13 mouse cellular contexts compared by ENCODE assay signal in genomic region chr9:93940193-93940592, GRCm38 (mm10).
"Had no signal": no experiment of that assay in that cellular context is flagged by ENCODE, and none has a peak within 500 bp of the region (broad histone marks: within the 10 kb centered on the region; RNA-seq: fewer than 3 reads in every experiment).

No protein-coding gene starts in this region.

- H3K27me3 ChIP-seq: limb, embryonic 13.5 days; liver, embryonic 15.5 days; midbrain, embryonic 12.5 days; stomach, embryonic 15.5 days had no signal

- H3K9ac ChIP-seq: limb, embryonic 13.5 days; liver, embryonic 15.5 days; midbrain, embryonic 12.5 days; stomach, embryonic 15.5 days had no signal

- H3K9me3 ChIP-seq: limb, embryonic 13.5 days; liver, embryonic 15.5 days; midbrain, embryonic 12.5 days; stomach, embryonic 15.5 days had no signal

- H3K36me3 ChIP-seq: limb, embryonic 13.5 days; liver, embryonic 15.5 days; midbrain, embryonic 12.5 days; stomach, embryonic 15.5 days had no signal

- DNase-seq: kidney, adult 18-20 months; left cerebral cortex, postnatal 4 days; lung, adult 2 months; lung, postnatal 36 days; right cerebral cortex, postnatal 14 days; thymus, postnatal 4 days had no signal

- ATAC-seq: hindbrain, postnatal 0 days; lung, postnatal 0 days; midbrain, embryonic 16.5 days had no signal

- H3K27ac ChIP-seq: hindbrain, postnatal 0 days; limb, embryonic 13.5 days; liver, embryonic 15.5 days; midbrain, embryonic 12.5 days; stomach, embryonic 15.5 days had no signal

- H3K4me3 ChIP-seq: limb, embryonic 13.5 days; liver, embryonic 15.5 days; midbrain, embryonic 12.5 days; stomach, embryonic 15.5 days had no signal

- H3K4me1 ChIP-seq: limb, embryonic 13.5 days; liver, embryonic 15.5 days; midbrain, embryonic 12.5 days; stomach, embryonic 15.5 days had no signal

- H3K4me2 ChIP-seq: limb, embryonic 13.5 days; liver, embryonic 15.5 days; midbrain, embryonic 12.5 days; stomach, embryonic 15.5 days had no signal
